Mouse (Mus musculus) heart, postnatal 14 days (tissue): ENCODE results near the gene Dennd6b. TPM values are rescaled to one million over a fixed set of nuclear protein-coding genes. Genes with fewer than 3 reads are reported as not detected.
A peak's percentile ranks its signal among the peaks of the same experiment; 100 is the strongest.

ENCODE experiments used
- DNase-seq, 2 experiments: peaks; one replicate each; pipeline ENCODE4 v3.0.0; 2021 to 2022
- intact Hi-C: fragments of 180-260 bp; cut with DNase I; formaldehyde crosslinking; loops from one replicate; pipeline ENCODE4 v1.15.1; 2025
- total RNA-seq, 2 experiments: library from RNA; stranded (reverse); gene quantifications; 2 replicates each; pipeline ENCODE4 v1.2.3; 2021

Gene Dennd6b
- total RNA-seq, 2 experiments from 2014 or later, result 9.7 to 10.1 TPM

DNA sequence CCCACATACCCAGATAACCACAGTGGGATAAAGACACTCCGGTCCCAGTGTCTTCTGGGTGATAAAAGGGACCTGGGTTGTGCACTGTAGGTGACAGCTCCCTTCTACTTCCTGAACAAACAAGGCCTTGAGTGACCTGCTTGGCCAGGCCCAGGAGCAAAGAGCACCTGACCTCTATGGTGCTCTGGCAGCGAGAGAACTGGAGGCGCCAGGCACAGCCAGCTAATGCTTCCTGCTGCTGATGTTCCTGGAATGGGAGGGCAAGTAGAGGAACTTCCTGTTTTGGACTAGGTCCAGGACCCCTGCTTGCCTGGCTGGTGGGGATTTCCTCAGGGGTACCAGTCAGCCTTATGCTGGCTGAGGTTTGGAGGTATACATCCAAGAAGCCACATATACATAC lies 26.2 kb downstream of the Dennd6b start:
- intact Hi-C loops, result no loop called here
- DNase-seq, result peak in 1 of 2 experiments; percentile 46

DNA sequence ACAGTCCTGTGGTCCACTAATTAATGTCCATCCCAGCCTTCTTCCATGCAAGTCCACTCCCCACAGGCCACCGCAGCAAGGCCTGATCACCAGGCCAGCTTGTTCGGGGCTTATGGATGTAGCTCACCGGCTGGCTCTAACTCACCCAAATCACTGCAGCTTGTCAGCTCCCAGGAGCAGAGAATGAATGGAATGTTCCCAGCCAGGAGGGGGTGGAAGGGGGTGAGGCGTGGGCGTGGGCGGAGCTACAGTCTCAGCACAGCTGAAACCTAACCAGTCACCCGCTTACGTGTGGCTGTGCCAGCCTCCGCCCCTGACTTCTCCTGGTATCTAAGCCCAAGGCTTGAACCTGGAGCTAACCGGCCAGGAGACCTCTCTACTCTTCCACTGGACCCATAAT lies 26.9 kb downstream of the Dennd6b start:
- peak; percentile 73 to 83 for DNase-seq
- intact Hi-C loops, result no loop called here

DNA sequence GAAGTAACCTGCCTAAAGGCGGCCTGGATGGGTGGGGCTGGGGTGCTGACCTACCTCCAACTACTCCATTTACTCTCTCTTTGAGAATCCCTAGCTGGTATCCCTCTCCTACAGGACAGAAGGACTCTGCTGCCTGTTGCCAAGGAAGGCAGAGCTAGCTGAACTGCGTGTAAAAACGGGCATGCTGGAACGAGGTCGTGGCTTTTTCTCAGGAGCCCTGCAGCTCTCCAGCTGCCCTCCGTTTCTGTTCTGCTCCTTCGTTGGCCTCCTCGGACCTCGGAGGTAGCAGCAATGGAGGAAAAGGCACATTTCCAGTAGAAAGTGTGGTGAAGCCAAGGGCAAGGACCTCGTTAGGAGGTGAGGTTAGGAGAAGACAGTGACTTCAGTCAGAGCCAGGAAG lies 27.4 kb downstream of the Dennd6b start:
- intact Hi-C loops, result no loop called here
- DNase-seq, result no peak

DNA sequence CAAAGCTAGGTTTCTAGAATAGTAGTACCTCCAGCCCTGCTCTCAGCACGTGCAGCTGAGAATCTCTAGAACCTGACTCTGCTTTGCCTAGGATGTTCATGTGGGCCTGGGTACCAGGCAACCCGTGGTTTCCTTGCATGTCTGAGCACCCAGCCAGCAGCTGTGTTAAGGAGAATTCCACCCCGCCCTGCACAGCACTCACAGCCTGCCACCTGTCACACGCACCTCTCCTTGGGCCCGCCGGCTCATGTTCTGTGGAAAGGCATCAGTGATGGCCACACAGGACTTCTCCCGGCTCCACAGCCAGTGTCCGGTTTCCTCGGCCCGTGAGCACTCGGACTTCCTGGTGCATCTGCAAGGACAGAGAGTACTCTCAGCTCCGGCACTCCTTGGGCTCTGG lies 30.8 kb downstream of the Dennd6b start:
- no peak for DNase-seq

DNA sequence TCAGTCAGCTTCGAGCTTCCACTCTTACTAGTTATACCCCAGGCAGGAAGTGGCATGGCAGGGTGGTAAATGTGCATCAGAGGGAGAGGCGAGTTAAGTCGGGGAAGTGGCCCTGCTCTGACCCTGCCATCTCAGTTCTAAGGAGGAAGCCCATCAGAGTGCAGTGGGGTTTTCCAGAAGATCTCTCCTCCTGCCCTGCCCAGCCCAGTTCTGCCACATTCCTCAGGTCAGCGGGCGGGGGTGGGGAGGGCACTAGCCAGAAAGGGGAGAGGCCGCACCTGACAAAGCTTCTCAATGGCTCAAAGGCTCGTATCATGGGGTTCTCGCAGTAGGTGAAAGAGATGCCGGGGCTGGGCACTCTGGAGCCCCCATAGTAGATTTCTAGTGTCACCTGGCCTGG lies 34.9 kb downstream of the Dennd6b start:
- intact Hi-C loops, result no loop called here
- no peak for DNase-seq

More for the DNA sequence above, 30.8 kb downstream of the Dennd6b start:
- intact Hi-C loops, result no loop called here

DNA sequence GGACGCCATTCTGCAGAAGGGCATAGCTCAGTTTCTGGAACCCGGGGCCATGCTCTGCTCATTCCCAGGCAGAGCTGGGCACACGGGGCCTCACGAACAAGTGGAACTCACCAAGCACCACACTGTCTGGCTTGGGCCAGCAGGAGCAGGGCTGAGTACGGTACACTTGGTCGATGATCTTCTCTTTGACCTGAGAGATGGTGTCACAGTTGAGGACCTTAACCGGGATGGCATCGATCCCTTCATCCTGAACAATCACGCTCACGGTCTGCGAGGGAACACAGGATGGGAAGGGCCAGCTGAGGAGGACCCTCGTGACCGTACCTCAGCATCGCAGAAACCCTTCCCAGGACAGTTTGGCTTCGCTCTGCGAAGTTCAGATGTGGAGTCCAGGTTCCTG lies 37.8 kb downstream of the Dennd6b start:
- intact Hi-C loops, result loop anchor here (2.0 to 5.0 kb wide), 2 partner anchors 39 to 50 kb away; partner anchors contain the start of gene Dennd6b
- DNase-seq, result no peak

DNA sequence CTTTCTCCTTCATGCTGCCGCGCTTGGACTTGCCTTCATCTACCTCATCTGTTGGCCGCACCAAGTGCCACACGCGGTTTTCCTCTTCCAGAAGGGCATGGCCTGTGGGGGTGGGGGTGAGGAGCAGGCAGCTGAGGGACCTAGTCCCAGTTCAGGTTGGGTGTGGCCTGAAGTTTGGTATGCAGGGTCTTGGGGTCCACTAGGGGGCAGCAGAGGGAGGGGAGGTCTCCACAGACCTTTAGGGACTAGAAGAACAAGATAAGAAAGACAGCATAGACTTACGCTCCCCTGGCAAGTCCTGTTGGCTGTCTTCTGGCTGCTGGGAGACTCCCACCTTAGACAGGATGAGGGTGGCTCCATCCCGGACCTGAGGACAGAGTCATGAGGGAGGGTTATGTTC lies 38.3 kb downstream of the Dennd6b start:
- peak; percentile 75 to 79 for DNase-seq
- intact Hi-C loops, result loop anchor here (2.0 to 5.0 kb wide), 2 partner anchors 39 to 51 kb away; partner anchors contain the start of gene Dennd6b

DNA sequence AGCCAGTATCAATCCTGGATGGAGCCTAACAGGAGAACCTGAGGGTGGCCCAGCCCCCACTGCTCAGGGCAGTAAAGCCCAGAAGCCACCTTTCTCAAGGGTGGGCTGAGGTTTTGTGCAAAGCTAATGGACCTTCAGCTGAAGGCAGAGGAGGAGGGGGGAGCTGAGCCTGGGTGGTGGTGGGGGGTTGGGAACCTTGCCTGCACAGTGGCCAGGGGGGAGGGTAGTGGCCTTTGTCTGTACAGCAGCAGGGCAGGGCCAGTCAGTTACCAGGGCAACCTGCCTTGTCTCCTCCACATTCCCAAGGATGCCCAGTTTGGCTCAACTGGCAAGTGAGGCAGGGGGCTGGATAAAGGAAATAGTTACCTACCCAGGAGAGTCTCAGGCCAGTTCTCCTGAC lies 44.0 kb downstream of the Dennd6b start:
- DNase-seq, result no peak
- intact Hi-C loops, result no loop called here

DNA sequence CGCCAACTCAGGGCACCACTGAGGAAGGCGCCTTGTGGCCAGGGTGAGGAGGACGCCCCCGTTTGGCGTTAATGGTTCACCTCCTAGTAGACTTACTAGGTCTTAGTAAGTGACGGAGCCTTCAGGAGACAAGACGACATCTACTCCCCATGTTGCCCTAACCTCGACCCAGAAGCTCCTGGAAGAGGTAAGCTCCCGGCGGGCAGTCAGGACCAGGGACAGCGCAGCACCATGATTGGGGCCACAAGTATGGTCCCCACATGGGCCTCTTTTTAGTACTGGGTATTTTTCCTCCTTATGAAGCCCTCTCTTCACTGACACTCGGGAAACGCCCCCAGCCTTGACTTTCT lies 46.3 kb downstream of the Dennd6b start:
- peak in 1 of 2 experiments; percentile 57 for DNase-seq
- intact Hi-C loops, result no loop called here

DNA sequence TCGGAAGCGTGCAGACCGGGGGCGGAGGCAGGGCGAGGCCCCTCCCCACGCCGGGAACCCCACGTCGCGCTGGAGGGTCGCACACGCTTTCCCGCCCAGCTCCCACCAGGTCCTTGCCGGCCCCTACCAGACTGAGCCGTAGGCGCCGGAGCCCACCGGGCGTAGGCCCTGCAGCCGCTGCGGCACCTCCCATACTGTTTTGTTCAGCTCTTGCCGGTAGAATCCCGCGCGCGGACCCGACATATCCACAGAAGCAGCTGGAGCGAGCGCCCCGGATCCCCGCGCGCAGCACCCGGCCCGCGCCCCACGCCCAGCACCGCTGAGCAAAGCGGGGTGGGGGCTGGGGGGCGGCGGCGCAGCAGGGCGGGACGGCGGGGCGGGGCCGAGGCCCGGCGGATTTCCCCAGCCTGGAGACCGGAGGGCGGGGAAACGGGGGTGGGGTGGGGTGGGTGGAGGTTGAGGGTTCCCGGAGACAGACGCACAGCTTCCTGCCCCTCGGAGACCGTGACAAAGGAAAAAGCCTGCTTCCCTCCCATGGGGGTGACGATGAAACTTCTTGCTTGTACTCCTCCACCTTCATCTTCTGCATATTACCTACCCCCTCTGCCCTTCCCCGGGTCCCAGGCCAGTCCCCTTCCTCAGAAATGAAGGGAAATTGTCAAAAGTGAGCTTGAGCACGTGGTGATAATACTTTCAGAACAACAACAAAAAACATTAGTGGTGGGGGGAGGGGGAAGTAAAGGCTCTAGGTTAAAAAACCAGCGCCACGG lies 46.8 kb downstream of the Dennd6b start, which contains the start of gene Mapk11:
Gene Mapk11, minus strand, starts transcription at position 358 of the 770 bp plus-strand sequence.
- DNase-seq, result peak; percentile 44 to 65
- intact Hi-C loops, result no loop called here

DNA sequence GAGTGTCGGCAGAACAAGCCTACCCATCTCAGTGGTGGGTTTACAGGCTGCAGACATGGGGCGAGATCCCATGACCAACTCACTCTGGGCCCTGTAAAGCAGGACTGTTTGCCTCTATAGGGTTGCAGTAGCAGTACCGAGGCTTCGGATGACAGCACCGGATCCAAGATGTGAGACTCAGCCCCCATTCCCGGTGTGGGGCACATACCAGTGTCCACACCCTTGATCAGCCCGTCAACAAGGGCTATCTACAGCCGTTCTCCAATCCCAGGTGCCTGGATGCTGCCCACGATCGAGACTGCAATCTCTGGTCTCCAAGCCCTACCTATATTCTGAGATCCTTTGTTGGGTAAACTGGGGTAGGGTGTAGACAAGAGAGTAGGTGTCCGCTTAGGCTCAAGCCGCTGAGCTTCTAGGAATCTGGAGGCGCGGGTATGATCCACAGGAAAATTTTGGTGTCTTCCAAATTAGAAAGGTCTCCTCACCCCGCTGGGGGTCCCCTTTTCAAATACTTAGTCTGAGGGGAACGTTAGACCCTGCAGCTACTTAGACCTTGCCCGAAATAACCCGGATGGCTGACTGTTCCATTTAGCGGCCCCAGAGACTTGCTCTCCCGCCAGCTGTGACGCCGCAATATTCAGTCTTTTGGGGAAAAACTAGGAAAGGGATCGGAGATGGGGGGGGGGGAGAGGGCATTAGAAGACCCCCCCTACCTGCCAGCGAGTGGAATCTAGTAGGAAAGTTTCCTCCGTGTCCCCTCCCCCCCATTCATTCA lies 47.6 kb downstream of the Dennd6b start:
- intact Hi-C loops, result no loop called here
- DNase-seq, result no peak

DNA sequence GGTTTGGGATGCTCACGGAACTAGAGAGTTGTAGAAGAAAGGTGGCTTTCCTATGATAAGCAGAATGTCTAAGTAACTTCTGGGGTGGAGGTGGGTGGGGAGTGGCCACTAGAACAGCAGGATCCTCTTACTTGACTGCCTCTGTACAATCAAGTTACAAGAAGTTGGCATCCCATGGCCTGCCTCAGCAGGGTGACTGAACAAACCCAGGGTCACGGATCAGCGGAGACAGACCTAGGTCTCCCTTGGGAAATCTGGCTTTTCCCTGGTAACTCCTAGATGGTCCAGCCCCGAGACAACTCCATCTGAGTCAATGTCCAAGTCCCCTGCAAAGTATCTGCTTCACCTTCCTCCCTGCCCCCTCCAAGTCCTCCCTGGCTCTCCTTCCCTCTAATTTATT lies 48.4 kb downstream of the Dennd6b start:
- intact Hi-C loops, result no loop called here
- no peak for DNase-seq

DNA sequence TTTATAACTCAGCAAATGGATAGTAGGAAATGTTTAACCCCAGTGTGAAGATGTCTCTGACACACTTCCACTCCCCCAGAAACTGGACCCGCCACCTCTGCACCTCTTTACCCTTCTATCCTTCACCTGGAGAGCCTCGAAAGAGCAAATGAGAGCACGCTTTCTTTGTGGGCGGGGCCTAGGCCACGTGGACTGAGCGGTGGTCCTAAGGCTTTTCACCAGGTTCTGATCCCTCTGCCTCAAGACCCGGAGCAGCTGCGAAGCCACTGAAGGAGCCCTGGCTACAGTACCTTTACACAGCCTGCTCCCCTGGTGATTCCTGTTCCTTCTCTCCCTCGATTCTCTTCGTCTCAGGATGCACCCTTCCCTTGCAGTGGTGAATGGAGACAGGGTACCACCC lies 48.8 kb downstream of the Dennd6b start:
- intact Hi-C loops, result no loop called here
- no peak for DNase-seq

DNA sequence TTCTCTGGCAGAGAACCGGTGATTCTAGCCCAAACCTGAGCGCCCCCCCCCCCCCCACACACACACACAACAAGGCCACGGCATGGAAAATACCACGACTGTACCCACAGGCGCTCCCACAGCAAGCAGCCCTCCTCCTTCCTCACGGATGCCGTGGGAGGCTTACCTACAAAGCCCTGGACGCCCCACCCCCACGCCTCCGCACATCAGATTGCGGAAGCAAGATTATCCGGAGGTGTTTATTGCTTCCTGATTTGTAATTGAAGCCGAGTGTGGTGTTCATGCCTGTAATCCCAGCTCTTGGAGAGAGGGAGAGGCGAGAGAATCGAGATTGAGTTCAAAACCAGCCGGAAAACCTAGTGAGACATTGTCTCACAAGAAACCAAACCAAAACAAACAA lies 49.3 kb downstream of the Dennd6b start:
- DNase-seq, result no peak
- intact Hi-C loops, result no loop called here

DNA sequence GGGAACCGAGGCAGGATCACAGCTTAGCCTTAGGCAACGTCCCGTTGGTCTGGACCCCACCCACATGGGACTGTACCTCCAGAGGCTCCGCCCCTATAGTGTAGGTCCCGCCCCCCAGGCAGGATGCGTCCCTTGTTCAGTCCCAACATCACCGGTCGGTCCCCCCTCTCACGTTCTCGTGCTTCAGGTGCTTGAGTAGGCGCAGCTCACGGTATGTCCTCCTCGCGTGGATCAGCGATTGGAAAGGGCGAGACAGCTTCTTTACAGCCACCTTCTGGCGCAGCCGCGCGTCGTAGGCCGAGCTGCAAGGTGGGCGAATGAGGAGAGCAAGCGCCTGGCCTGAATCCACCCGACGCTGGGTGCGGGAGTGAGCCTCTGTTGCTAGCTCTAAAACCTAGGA lies 49.8 kb downstream of the Dennd6b start:
- peak in 1 of 2 experiments; percentile 47 for DNase-seq
- intact Hi-C loops, result no loop called here

DNA sequence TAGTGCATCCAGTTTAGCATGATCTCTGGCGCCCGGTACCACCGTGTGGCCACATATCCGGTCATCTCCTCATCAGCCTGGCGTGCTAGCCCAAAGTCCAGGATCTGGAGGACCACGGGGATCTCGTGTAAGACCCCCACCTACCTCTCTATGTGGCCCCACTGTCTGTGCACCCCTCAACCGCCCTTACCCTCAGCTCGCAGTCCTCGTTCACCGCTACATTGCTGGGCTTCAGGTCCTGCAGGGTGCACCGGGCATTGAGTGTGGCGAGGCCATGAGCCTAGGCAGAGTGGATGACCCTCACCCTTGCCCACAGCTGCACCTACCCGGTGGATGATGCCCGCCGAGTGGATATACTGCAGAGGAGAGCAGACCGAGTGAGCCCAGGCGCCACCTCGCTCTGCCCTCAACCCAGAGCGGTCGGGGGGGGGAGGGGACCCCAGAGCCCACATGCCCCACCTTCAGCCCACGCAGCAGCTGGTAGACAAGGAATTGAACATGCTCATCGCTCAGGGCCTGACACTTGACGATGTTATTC lies 50.4 kb downstream of the Dennd6b start:
- intact Hi-C loops, result no loop called here
- no peak for DNase-seq

DNA sequence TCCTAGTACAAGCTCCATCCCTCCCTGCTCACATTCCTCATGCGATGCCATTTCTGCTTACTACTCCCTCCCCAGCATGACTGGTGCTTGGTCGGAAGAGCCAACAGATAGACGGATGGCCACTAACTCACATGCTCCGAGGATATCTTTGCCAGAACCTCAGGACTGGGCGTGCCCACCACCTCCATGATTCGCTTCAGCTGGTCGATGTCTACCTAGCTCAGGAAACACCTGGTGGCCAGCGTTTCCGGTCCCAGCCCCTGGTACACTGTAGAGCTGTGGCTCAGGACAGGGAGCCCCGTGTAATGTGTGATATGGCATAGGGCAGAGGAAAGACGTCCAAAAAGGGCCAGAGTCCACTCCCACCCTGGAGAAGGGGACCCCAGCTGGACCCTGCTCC lies 51.3 kb downstream of the Dennd6b start:
- DNase-seq, result no peak
- intact Hi-C loops, result no loop called here

DNA sequence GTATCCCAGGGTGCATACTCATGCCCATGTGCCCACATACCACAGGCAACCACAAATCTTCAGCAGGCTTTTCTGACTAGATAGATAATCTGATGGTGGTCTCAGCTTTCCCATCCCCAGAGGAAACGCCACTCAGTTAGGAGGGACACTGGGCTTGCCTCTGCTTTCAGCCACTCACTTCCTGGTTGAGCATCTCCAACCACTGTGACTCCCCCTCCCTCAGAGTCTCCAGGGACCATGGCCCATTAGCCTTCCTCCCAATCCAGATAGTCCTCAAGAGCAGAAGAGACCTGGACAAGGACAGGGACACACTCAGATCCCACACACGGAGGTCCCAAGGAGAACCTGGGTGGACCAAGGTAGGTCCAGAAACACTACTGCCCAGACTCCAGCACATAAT lies 53.2 kb downstream of the Dennd6b start:
- no peak for DNase-seq
- intact Hi-C loops, result no loop called here

DNA sequence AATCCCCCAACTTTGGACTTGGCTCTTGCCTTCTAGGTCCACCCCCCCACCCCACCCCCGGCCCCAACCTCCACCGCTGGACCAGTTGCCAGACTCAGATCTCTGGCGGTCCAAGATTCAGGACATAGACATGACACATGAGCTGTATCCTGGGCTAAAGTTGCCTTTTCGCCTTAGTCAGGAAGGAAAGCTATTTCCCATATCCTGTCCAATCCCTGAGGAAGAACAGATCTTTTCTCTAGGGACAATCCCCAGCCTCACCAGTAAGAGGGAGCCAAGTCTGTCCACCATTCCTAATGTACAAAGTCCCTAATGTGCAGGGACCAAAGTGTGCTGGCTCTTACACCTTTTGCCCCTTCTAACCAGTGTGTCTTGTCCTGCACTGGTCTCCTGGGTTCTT lies 54.4 kb downstream of the Dennd6b start:
- intact Hi-C loops, result no loop called here

DNA sequence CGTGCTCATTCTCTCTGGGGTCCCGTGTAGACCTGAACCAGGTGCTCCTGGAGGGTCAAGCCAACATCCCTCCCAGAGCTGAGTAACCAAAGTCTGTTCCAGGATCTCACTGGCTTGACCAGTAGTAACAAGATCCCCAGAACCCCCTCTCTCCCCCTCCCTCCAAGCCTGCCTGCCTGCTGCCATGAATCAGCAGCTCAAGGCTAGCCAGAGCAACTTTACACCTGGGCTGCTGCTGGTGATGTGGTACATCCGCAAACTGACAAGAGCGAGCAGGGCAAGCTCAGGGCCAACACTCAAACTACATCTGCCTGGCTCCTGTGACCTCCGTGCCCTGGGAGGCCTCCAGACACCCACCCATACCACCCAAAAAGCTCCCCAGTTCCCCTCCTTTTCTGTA lies 54.9 kb downstream of the Dennd6b start:
- no peak for DNase-seq
- intact Hi-C loops, result no loop called here

More for the DNA sequence above, 54.4 kb downstream of the Dennd6b start:
- DNase-seq, result no peak

DNA sequence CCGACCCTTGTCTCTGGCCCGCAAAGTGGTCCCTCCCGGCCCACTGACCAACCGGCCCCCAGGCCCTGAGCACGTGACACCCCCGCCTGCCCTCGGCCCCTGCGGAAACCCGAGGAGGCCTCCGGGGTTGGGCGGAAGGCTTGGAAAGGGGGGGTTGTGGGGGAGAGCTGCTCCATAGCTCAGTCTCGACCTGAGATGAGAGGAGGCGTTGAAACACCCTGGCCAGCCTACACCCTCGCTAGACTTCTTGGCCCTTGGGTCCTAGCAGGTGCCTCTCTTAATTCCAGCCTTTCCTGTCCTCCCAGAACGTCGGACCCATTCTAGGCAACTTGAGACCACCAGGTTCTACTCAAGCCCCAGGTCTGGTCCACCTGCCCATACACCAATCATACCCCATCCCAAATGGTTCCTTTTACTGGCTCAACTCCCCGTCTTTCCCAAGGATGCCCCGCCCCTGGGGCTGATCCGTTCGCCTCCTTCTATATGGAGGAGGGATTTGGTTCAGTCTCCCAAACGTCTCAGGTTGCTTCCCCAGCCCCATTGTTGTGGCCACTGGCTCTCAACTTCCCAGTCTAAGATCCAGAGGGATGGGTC lies 55.5 kb downstream of the Dennd6b start, which contains the start of gene Mapk12:
Gene Mapk12, minus strand, starts transcription at position 45 of the 594 bp plus-strand sequence.
- DNase-seq, result peak; percentile 72 to 76
- intact Hi-C loops, result no loop called here
